ENCODE assay signal across 25 mouse cellular contexts in genomic region chr4:25713907-25714306, GRCm38 (mm10).
A peak's percentile ranks its signal among the peaks of the same experiment; 100 is the strongest.
DNase-seq lines count a peak whose midpoint lies in the region; ATAC-seq and TF ChIP-seq lines count a peak whose summit lies in the region.
"Had no signal": no experiment of that assay in that cellular context is flagged by ENCODE, and none has a peak within 500 bp of the region (broad histone marks: within the 10 kb centered on the region; RNA-seq: fewer than 3 reads in every experiment).

No protein-coding gene starts in this region.

- H3K27ac ChIP-seq in hindbrain, embryonic 16.5 days (ENCODE audit: low read depth, low read length): no peak overlapping the region
- H3K27ac ChIP-seq in hindbrain, embryonic 13.5 days: no peak overlapping the region
- 0 out of 2 replicates have a peak overlapping the region, but pooled peaks have one; percentile 24 for H3K27ac ChIP-seq in left cerebral cortex, adult 2 months
- H3K27ac ChIP-seq: forebrain, embryonic 10.5 days; forebrain, embryonic 13.5 days; heart, adult 2 months; heart, embryonic 10.5 days; heart, embryonic 13.5 days; intestine, embryonic 15.5 days had no signal

- no peak for TF ChIP-seq CTCF in left cerebral cortex, adult 2 months (IDR thresholded peaks at IDR 0.05)
- no peak for TF ChIP-seq CTCF in brain, embryonic 14.5 days (IDR thresholded peaks at IDR 0.05; ENCODE audit: borderline replicate concordance, extremely low read depth, insufficient read depth, insufficient read length)

- H3K9me3 ChIP-seq in hindbrain, embryonic 16.5 days (ENCODE audit: control insufficient read depth, low read length): no peaks in the 10 kb centered on the region; the same call in 1 of the 2 replicates
- no peaks in the 10 kb centered on the region for H3K9me3 ChIP-seq in hindbrain, embryonic 13.5 days
- H3K9me3 ChIP-seq: forebrain, embryonic 13.5 days; heart, embryonic 10.5 days; intestine, embryonic 15.5 days had no signal

- TF ChIP-seq POLR2A in brain, embryonic 14.5 days (IDR thresholded peaks at IDR 0.05; ENCODE audit: borderline replicate concordance, extremely low read depth, insufficient read depth, insufficient read length, poor library complexity, severe bottlenecking): no peak

- peak; percentile 8 for DNase-seq in cerebellum, postnatal 10 days
- no peak for DNase-seq in cerebellum, adult 9-10 months
- DNase-seq in left cerebral cortex, adult 2 months (ENCODE audit: extremely low spot score in 1 of 2, low spot score in 2 of 2): no peak
- no peak for DNase-seq in left cerebral cortex, adult 18-20 months (ENCODE audit: low spot score in 2 of 2)
- peak; percentile 37 for DNase-seq in brain, embryonic 14.5 days (ENCODE audit: low read depth)
- no peak for DNase-seq in adrenal gland, adult (ENCODE audit: inconsistent age in 2 of 2, low spot score in 1 of 2)
- DNase-seq: adrenal gland, adult 8-10 months; adrenal gland, postnatal 25 days; cerebellum, adult 11-12 months; cerebellum, adult 8-10 months; gastrocnemius, postnatal 10 days; gastrocnemius, postnatal 36 days; heart, adult 2 months; heart, postnatal 14 days; heart, postnatal 4 days; kidney, adult 11 months had no signal

- no peaks in the 10 kb centered on the region for H3K27me3 ChIP-seq in hindbrain, embryonic 16.5 days (replicated peaks; ENCODE audit: control insufficient read depth, insufficient read depth, low read length)
- H3K27me3 ChIP-seq in hindbrain, embryonic 13.5 days: no peaks in the 10 kb centered on the region
- H3K27me3 ChIP-seq: forebrain, embryonic 13.5 days; heart, embryonic 13.5 days; intestine, embryonic 15.5 days had no signal

- H3K36me3 ChIP-seq in hindbrain, embryonic 16.5 days (ENCODE audit: control insufficient read depth, insufficient read depth, low read length): no peaks in the 10 kb centered on the region
- H3K36me3 ChIP-seq in hindbrain, embryonic 13.5 days: no peaks in the 10 kb centered on the region
- H3K36me3 ChIP-seq: heart, embryonic 10.5 days; heart, embryonic 13.5 days; intestine, embryonic 15.5 days had no signal

- ATAC-seq in hindbrain, embryonic 16.5 days: peak; percentile 60; the same call in 1 of the 2 replicates
- ATAC-seq in hindbrain, embryonic 13.5 days (ENCODE audit: low FRiP score): no peak
- ATAC-seq: CD4-positive, CD25-positive, alpha-beta regulatory T cell, adult 4 months; forebrain, embryonic 13.5 days; forebrain, embryonic 16.5 days; intestine, embryonic 15.5 days had no signal

- H3K4me1 ChIP-seq in hindbrain, embryonic 16.5 days (ENCODE audit: control insufficient read depth, insufficient read depth, low read depth, low read length): no peaks in the 10 kb centered on the region
- H3K4me1 ChIP-seq in hindbrain, embryonic 13.5 days (replicated peaks): no peaks in the 10 kb centered on the region
- H3K4me1 ChIP-seq: forebrain, embryonic 10.5 days; forebrain, embryonic 13.5 days; heart, embryonic 10.5 days; heart, embryonic 13.5 days; intestine, embryonic 15.5 days had no signal

- H3K4me3 ChIP-seq in hindbrain, embryonic 16.5 days (ENCODE audit: low read length): no peak overlapping the region
- no peak overlapping the region for H3K4me3 ChIP-seq in hindbrain, embryonic 13.5 days
- no peak overlapping the region for H3K4me3 ChIP-seq in left cerebral cortex, adult 2 months
- H3K4me3 ChIP-seq: forebrain, embryonic 10.5 days; forebrain, embryonic 13.5 days; heart, adult 2 months; heart, embryonic 10.5 days; heart, embryonic 13.5 days; intestine, embryonic 15.5 days had no signal

- H3K4me2 ChIP-seq in hindbrain, embryonic 16.5 days (ENCODE audit: low read length): no peak overlapping the region
- H3K4me2 ChIP-seq in hindbrain, embryonic 13.5 days: no peak overlapping the region
- H3K4me2 ChIP-seq: forebrain, embryonic 13.5 days; heart, embryonic 13.5 days; intestine, embryonic 15.5 days had no signal

- intact Hi-C loops in left cerebral cortex, adult 2 months (cut with DNase I): no loop called here

- 39% methylated on average over 2 of the region's 2 CpGs for WGBS in hindbrain, embryonic 16.5 days
- WGBS in hindbrain, embryonic 13.5 days: 56% methylated on average over 2 of the region's 2 CpGs

- no peak overlapping the region for H3K9ac ChIP-seq in hindbrain, embryonic 16.5 days (ENCODE audit: low read depth, low read length)
- no peak overlapping the region for H3K9ac ChIP-seq in hindbrain, embryonic 13.5 days
- H3K9ac ChIP-seq: forebrain, embryonic 13.5 days; heart, embryonic 13.5 days; intestine, embryonic 15.5 days had no signal

Comparison
In these comparisons a context has a peak if more than half of its experiments do, and no peak if none do; other contexts are left out.
1. DNase-seq: peak in cerebellum, postnatal 10 days (2 of 2) and brain, embryonic 14.5 days (single experiment); none in cerebellum, adult 9-10 months (single experiment), left cerebral cortex, adult 2 months (0 of 2), left cerebral cortex, adult 18-20 months (0 of 2) and adrenal gland, adult (0 of 2).